Mouse (Mus musculus) kidney, adult 2 months (tissue): ENCODE results near the gene E130311K13Rik.

Experiments used
- CTCF ChIP-seq: fragments of 200-500 bp; conservative IDR thresholded peaks from 2 replicates; pipeline ENCODE4 v1.5.1; 2011; ENCODE audit warnings: low read depth, mild to moderate bottlenecking, control low read depth, low read length, moderate library complexity, mixed read lengths; ENCODE audit not compliant: insufficient read depth, insufficient read length
- POLR2A ChIP-seq: fragments of 200-500 bp; IDR thresholded peaks from one replicate; pipeline ENCODE4 v1.6.1; 2011; ENCODE audit warnings: low read depth, low read length, control low read depth

DNA sequence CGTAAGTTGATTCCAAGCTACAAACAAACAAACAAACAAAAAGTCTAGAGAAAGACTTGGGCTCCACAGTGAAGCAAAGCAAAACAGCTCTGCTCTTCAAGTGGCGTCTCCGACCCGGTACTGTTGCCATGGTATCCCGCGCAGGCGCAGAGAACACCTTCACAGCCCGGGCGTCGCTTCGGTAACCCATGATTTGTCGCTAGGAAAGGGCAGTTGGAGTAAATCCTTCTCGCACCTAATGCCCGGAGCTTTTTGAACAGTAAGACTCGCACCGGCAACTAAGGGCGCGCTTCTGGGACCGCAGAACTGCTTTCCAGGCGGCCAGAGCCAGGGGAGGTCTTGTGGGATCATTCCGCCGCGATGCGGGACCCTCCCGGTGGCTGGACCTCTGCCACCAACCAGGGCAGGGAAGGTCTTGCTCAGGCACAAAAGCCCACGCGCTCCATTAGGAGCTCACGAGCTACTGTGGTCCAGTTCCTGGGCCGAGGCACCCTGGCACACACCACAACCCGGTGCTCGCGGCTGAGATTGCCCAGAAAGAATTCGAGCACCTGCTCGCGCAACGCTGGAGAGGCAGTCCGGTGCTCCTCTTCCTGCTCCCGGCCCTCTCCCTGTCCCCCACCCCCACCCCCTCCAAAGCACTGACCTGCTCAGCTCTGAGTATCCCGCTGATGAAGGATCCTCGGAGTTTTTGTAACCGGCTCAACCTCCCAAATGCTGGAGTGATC, 30.5 kb downstream of the E130311K13Rik start:
- TF ChIP-seq CTCF (no peak), POLR2A (no peak)
